Mouse (Mus musculus): ENCODE measurements around the gene Dennd1b.

DNA sequence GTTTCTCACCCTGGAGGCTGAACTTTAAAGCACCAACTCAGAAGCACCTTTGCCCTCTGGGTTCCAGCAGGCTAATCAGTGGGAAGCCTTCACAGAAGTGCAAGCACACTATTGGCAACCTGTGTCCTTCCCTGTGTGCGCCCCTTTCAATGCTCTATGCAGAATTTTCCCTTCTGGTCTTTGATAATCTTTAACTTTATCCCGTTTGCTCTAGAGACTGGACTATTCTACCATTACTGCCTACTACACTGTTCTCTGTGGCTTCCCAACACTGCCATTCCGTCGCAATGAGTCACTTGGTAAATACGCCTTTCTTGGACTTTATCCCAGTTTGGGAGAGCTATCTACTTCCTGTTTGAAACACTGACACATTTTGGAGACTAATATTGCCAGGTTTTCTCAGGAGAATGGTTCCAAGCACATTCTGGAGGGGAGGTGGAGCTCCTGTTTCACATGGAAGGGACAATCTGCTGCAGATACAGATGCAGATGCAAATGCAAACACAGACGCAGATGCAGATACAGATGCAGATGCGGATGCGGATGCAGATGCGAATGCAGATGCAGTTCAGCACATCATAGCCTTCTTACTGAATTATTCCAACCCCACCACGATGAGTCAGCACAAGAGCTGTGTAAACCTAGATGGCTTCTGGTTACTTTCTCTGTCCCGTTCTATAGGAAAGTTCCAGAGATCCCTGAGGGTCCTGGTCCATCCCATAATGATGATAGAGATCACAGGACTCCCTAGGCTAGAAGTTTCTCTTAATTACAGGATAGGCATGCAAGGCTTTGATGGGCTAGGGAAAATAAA lies 34.4 kb upstream of the Dennd1b start:
- no peak for TF ChIP-seq CTCF (IDR thresholded peaks at IDR 0.05)
- no peak for TF ChIP-seq EP300 (IDR thresholded peaks at IDR 0.05; ENCODE audit: insufficient read depth, low read depth, low read length)
